Mouse (Mus musculus): Measurements from ENCODE around the gene Tab1.

DNA sequence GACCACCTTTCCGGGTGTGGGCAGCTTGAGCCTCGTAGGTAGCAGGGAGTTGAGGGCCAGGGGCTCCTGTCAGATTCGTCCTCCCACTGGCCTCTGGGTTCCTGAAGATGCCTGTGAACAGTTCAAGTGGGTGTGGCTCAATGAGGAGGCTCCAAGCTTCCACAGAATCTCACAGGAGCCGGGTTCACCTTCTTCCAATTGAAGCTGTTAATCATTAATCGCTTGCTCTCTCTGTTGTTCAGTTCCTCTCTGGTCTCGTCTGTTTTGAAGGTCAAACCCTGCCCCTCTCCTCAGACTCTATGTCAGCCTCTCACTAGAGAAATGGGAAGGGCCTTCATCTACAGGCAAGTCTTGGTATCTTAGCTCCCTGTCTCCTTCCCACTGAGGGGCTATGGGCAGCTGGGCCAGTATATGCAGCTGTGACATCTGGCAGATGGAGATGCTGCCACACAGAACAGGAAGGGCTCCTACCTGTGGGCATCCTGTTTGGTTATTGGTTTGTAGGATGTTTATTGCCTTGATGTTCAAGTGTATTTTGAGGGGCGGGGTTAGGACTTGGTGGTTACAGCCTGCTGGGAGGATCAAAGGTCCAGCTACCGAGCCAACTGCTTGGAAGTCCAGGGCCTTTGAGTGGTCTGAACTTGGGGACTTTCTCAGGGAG is 58.8 kb downstream of the Tab1 start:
- no peak for TF ChIP-seq E2F4 (IDR thresholded peaks at IDR 0.05; ENCODE audit: insufficient read depth)
- TF ChIP-seq POLR2A (IDR thresholded peaks at IDR 0.05; ENCODE audit: insufficient read length, low read depth), result no peak
- no peak for TF ChIP-seq REST (IDR thresholded peaks at IDR 0.05; ENCODE audit: insufficient read depth, insufficient read length)
- no peak for TF ChIP-seq MAX (IDR thresholded peaks at IDR 0.05; ENCODE audit: low read depth)
- no peak for TF ChIP-seq TCF12 (IDR thresholded peaks at IDR 0.05; ENCODE audit: insufficient read depth, poor library complexity, severe bottlenecking)
